Mouse (Mus musculus) telencephalon, adult 2 months (tissue): ENCODE measurements around the gene 4931428F04Rik.
"Not testable (repeated sequence)": the region's sequence is repeated elsewhere in the genome, so short reads cannot be mapped to it uniquely, and the experiment has no call there.

Experiments
- DNase-seq: peaks from one replicate; pipeline ENCODE4 v3.0.0-alpha.2; 2011; ENCODE audit warnings: low read depth, low spot score

Gene 4931428F04Rik

GRCm38 (mm10) chr8:105261326-105261980 is 28.2 kb downstream of the 4931428F04Rik start:
- no peak for DNase-seq

GRCm38 (mm10) chr8:105260371-105261099 is 29.1 kb downstream of the 4931428F04Rik start:
- no peak for DNase-seq

GRCm38 (mm10) chr8:105259721-105260320 is 29.8 kb downstream of the 4931428F04Rik start:
- DNase-seq = no peak

GRCm38 (mm10) chr8:105258911-105259720 is 30.5 kb downstream of the 4931428F04Rik start:
- DNase-seq = no peak

GRCm38 (mm10) chr8:105257318-105258114 is 32.1 kb downstream of the 4931428F04Rik start:
- no peak for DNase-seq

- DNase-seq = no peak
These were observed 34.7 kb downstream of the 4931428F04Rik start, which contains the start of gene B3gnt9 for GRCm38 (mm10) chr8:105254966-105255350. TSS of gene B3gnt9 (minus strand) at chr8:105255153.

GRCm38 (mm10) chr8:105254152-105254965 is 35.3 kb downstream of the 4931428F04Rik start:
- DNase-seq = peak; percentile 73

GRCm38 (mm10) chr8:105253766-105254151 is 35.9 kb downstream of the 4931428F04Rik start:
- no peak for DNase-seq

GRCm38 (mm10) chr8:105252680-105253537 is 36.8 kb downstream of the 4931428F04Rik start:
- DNase-seq = no peak

GRCm38 (mm10) chr8:105251954-105252353 is 37.7 kb downstream of the 4931428F04Rik start:
- DNase-seq = no peak

- DNase-seq = no peak
These were observed 48.6 kb downstream of the 4931428F04Rik start for GRCm38 (mm10) chr8:105241016-105241415.

- DNase-seq = no peak
These were observed 52.1 kb downstream of the 4931428F04Rik start for GRCm38 (mm10) chr8:105237442-105238142.

- no peak for DNase-seq
These were observed 54.5 kb downstream of the 4931428F04Rik start for GRCm38 (mm10) chr8:105235206-105235605.

GRCm38 (mm10) chr8:105233126-105233935 is 56.3 kb downstream of the 4931428F04Rik start:
- no peak for DNase-seq

- not testable (repeated sequence) for DNase-seq
These were observed 57.4 kb downstream of the 4931428F04Rik start for GRCm38 (mm10) chr8:105232321-105232693.

GRCm38 (mm10) chr8:105231503-105232320 is 58.0 kb downstream of the 4931428F04Rik start:
- no peak for DNase-seq
